Mouse (Mus musculus): Measurements from ENCODE around the gene Wdr66. TPM values are rescaled to one million over a fixed set of nuclear protein-coding genes. Genes with fewer than 3 reads are reported as not detected.

Gene Wdr66
- polyA plus RNA-seq, 1 experiment from 2014 or later = 6.8 TPM

- no peak overlapping the region for H3K9ac ChIP-seq (replicated peaks; ENCODE audit: low read length)
- H3K27ac ChIP-seq (replicated peaks; ENCODE audit: low read depth, low read length) = no peak overlapping the region
- no peak overlapping the region for H3K4me3 ChIP-seq (ENCODE audit: low read depth, low read length)
- no peaks in the 10 kb centered on the region for H3K36me3 ChIP-seq (replicated peaks; ENCODE audit: control insufficient read depth, insufficient read depth, low read depth, low read length)
- no peaks in the 10 kb centered on the region for H3K27me3 ChIP-seq (ENCODE audit: control insufficient read depth, insufficient read depth, low read length)
- no peaks in the 10 kb centered on the region for H3K9me3 ChIP-seq (replicated peaks; ENCODE audit: control insufficient read depth, low read length)
- H3K4me2 ChIP-seq (ENCODE audit: low read depth, low read length) = no peak overlapping the region
- DNase-seq (ENCODE audit: low spot score) (no peak), ATAC-seq (replicated peaks; ENCODE audit: insufficient number of reproducible peaks, low FRiP score, low TSS enrichment, low read depth) (no peak)
- no peaks in the 10 kb centered on the region for H3K4me1 ChIP-seq (ENCODE audit: control insufficient read depth, insufficient read depth, low read length)
- 77% methylated on average over 9 of the region's 9 CpGs for WGBS
Measured at GRCm38 (mm10) chr5:123276636-123277341, 24.9 kb downstream of the Wdr66 start.

GRCm38 (mm10) chr5:123277342-123277701 lies 25.4 kb downstream of the Wdr66 start:
- Histone ChIP-seq H3K4me2 (ENCODE audit: low read depth, low read length) (no peak overlapping the region), H3K4me1 (ENCODE audit: control insufficient read depth, insufficient read depth, low read length) (no peaks in the 10 kb centered on the region), H3K27me3 (ENCODE audit: control insufficient read depth, insufficient read depth, low read length) (no peaks in the 10 kb centered on the region), H3K9me3 (replicated peaks; ENCODE audit: control insufficient read depth, low read length) (no peaks in the 10 kb centered on the region), H3K27ac (replicated peaks; ENCODE audit: low read depth, low read length) (no peak overlapping the region), H3K4me3 (ENCODE audit: low read depth, low read length) (no peak overlapping the region), H3K9ac (replicated peaks; ENCODE audit: low read length) (no peak overlapping the region), H3K36me3 (replicated peaks; ENCODE audit: control insufficient read depth, insufficient read depth, low read depth, low read length) (no peaks in the 10 kb centered on the region)
- 66% methylated on average over 7 of the region's 7 CpGs for WGBS
- no peak for DNase-seq (ENCODE audit: low spot score)
- ATAC-seq (replicated peaks; ENCODE audit: insufficient number of reproducible peaks, low FRiP score, low TSS enrichment, low read depth) = no peak

- Histone ChIP-seq H3K9me3 (replicated peaks; ENCODE audit: control insufficient read depth, low read length) (no peaks in the 10 kb centered on the region), H3K4me3 (ENCODE audit: low read depth, low read length) (no peak overlapping the region), H3K9ac (replicated peaks; ENCODE audit: low read length) (no peak overlapping the region), H3K4me2 (ENCODE audit: low read depth, low read length) (no peak overlapping the region), H3K27me3 (ENCODE audit: control insufficient read depth, insufficient read depth, low read length) (no peaks in the 10 kb centered on the region), H3K36me3 (replicated peaks; ENCODE audit: control insufficient read depth, insufficient read depth, low read depth, low read length) (no peaks in the 10 kb centered on the region), H3K4me1 (ENCODE audit: control insufficient read depth, insufficient read depth, low read length) (no peaks in the 10 kb centered on the region), H3K27ac (replicated peaks; ENCODE audit: low read depth, low read length) (no peak overlapping the region)
- 83% methylated on average over 4 of the region's 4 CpGs for WGBS
- DNase-seq (ENCODE audit: low spot score) = no peak
- no peak for ATAC-seq (replicated peaks; ENCODE audit: insufficient number of reproducible peaks, low FRiP score, low TSS enrichment, low read depth)
Measured at GRCm38 (mm10) chr5:123277704-123278103, 25.8 kb downstream of the Wdr66 start.

- Histone ChIP-seq H3K27me3 (ENCODE audit: control insufficient read depth, insufficient read depth, low read length) (no peaks in the 10 kb centered on the region), H3K9me3 (replicated peaks; ENCODE audit: control insufficient read depth, low read length) (no peaks in the 10 kb centered on the region), H3K36me3 (replicated peaks; ENCODE audit: control insufficient read depth, insufficient read depth, low read depth, low read length) (no peaks in the 10 kb centered on the region), H3K27ac (replicated peaks; ENCODE audit: low read depth, low read length) (no peak overlapping the region), H3K4me2 (ENCODE audit: low read depth, low read length) (no peak overlapping the region), H3K9ac (replicated peaks; ENCODE audit: low read length) (no peak overlapping the region), H3K4me3 (ENCODE audit: low read depth, low read length) (no peak overlapping the region), H3K4me1 (ENCODE audit: control insufficient read depth, insufficient read depth, low read length) (no peaks in the 10 kb centered on the region)
- 90% methylated on average over 4 of the region's 4 CpGs for WGBS
- DNase-seq (ENCODE audit: low spot score) = no peak
- no peak for ATAC-seq (replicated peaks; ENCODE audit: insufficient number of reproducible peaks, low FRiP score, low TSS enrichment, low read depth)
Measured at GRCm38 (mm10) chr5:123279248-123279647, 27.3 kb downstream of the Wdr66 start.

GRCm38 (mm10) chr5:123281336-123282136 lies 29.6 kb downstream of the Wdr66 start:
- no peak overlapping the region for H3K9ac ChIP-seq (replicated peaks; ENCODE audit: low read length)
- no peaks in the 10 kb centered on the region for H3K4me1 ChIP-seq (ENCODE audit: control insufficient read depth, insufficient read depth, low read length)
- no peaks in the 10 kb centered on the region for H3K36me3 ChIP-seq (replicated peaks; ENCODE audit: control insufficient read depth, insufficient read depth, low read depth, low read length)
- DNase-seq (ENCODE audit: low spot score) (no peak), ATAC-seq (replicated peaks; ENCODE audit: insufficient number of reproducible peaks, low FRiP score, low TSS enrichment, low read depth) (no peak)
- no peaks in the 10 kb centered on the region for H3K27me3 ChIP-seq (ENCODE audit: control insufficient read depth, insufficient read depth, low read length)
- WGBS = 75% methylated on average over 9 of the region's 9 CpGs
- H3K4me2 ChIP-seq (ENCODE audit: low read depth, low read length) = no peak overlapping the region
- no peak overlapping the region for H3K27ac ChIP-seq (replicated peaks; ENCODE audit: low read depth, low read length)
- no peak overlapping the region for H3K4me3 ChIP-seq (ENCODE audit: low read depth, low read length)
- H3K9me3 ChIP-seq (replicated peaks; ENCODE audit: control insufficient read depth, low read length) = no peaks in the 10 kb centered on the region

GRCm38 (mm10) chr5:123285174-123285573 lies 33.3 kb downstream of the Wdr66 start:
- no peaks in the 10 kb centered on the region for H3K36me3 ChIP-seq (replicated peaks; ENCODE audit: control insufficient read depth, insufficient read depth, low read depth, low read length)
- DNase-seq (ENCODE audit: low spot score) (no peak), ATAC-seq (replicated peaks; ENCODE audit: insufficient number of reproducible peaks, low FRiP score, low TSS enrichment, low read depth) (no peak)
- no peak overlapping the region for H3K4me2 ChIP-seq (ENCODE audit: low read depth, low read length)
- no peak overlapping the region for H3K4me3 ChIP-seq (ENCODE audit: low read depth, low read length)
- WGBS = 41% methylated on average over 8 of the region's 8 CpGs
- H3K27ac ChIP-seq (replicated peaks; ENCODE audit: low read depth, low read length) = no peak overlapping the region
- H3K9me3 ChIP-seq (replicated peaks; ENCODE audit: control insufficient read depth, low read length) = no peaks in the 10 kb centered on the region
- H3K27me3 ChIP-seq (ENCODE audit: control insufficient read depth, insufficient read depth, low read length) = no peaks in the 10 kb centered on the region
- H3K9ac ChIP-seq (replicated peaks; ENCODE audit: low read length) = no peak overlapping the region
- H3K4me1 ChIP-seq (ENCODE audit: control insufficient read depth, insufficient read depth, low read length) = no peaks in the 10 kb centered on the region

GRCm38 (mm10) chr5:123288079-123288478 lies 36.2 kb downstream of the Wdr66 start:
- ATAC-seq (replicated peaks; ENCODE audit: insufficient number of reproducible peaks, low FRiP score, low TSS enrichment, low read depth) (0 out of 2 replicates have a peak, but pooled peaks have one; percentile 34), DNase-seq (ENCODE audit: low spot score) (no peak)
- H3K27ac ChIP-seq (replicated peaks; ENCODE audit: low read depth, low read length) = no peak overlapping the region
- no peak overlapping the region for H3K4me2 ChIP-seq (ENCODE audit: low read depth, low read length)
- H3K9ac ChIP-seq (replicated peaks; ENCODE audit: low read length) = no peak overlapping the region
- WGBS = 83% methylated on average over 5 of the region's 5 CpGs
- no peaks in the 10 kb centered on the region for H3K36me3 ChIP-seq (replicated peaks; ENCODE audit: control insufficient read depth, insufficient read depth, low read depth, low read length)
- no peaks in the 10 kb centered on the region for H3K27me3 ChIP-seq (ENCODE audit: control insufficient read depth, insufficient read depth, low read length)
- H3K4me3 ChIP-seq (ENCODE audit: low read depth, low read length) = no peak overlapping the region
- H3K4me1 ChIP-seq (ENCODE audit: control insufficient read depth, insufficient read depth, low read length) = no peaks in the 10 kb centered on the region
- H3K9me3 ChIP-seq (replicated peaks; ENCODE audit: control insufficient read depth, low read length) = no peaks in the 10 kb centered on the region

GRCm38 (mm10) chr5:123294653-123295052 lies 42.8 kb downstream of the Wdr66 start:
- Histone ChIP-seq H3K27ac (replicated peaks; ENCODE audit: low read depth, low read length) (no peak overlapping the region), H3K4me2 (ENCODE audit: low read depth, low read length) (no peak overlapping the region), H3K36me3 (replicated peaks; ENCODE audit: control insufficient read depth, insufficient read depth, low read depth, low read length) (no peaks in the 10 kb centered on the region), H3K27me3 (ENCODE audit: control insufficient read depth, insufficient read depth, low read length) (no peaks in the 10 kb centered on the region), H3K4me3 (ENCODE audit: low read depth, low read length) (no peak overlapping the region), H3K9me3 (replicated peaks; ENCODE audit: control insufficient read depth, low read length) (no peaks in the 10 kb centered on the region), H3K4me1 (ENCODE audit: control insufficient read depth, insufficient read depth, low read length) (no peaks in the 10 kb centered on the region), H3K9ac (replicated peaks; ENCODE audit: low read length) (no peak overlapping the region)
- 90% methylated on average over 9 of the region's 9 CpGs for WGBS
- no peak for ATAC-seq (replicated peaks; ENCODE audit: insufficient number of reproducible peaks, low FRiP score, low TSS enrichment, low read depth)
- DNase-seq (ENCODE audit: low spot score) = no peak

Data from embryonic facial prominence, embryonic 11.5 days (tissue).